Mouse (Mus musculus): ENCODE results near the gene Rufy2.

Gene Rufy2

GRCm38 (mm10) chr10:62980039-62980954 lies at the start of gene Rufy2:
Rufy2 (plus strand) TSS chr10:62980223.
- DNase-seq (ENCODE audit: low spot score), result peak; percentile 88

- no peak for DNase-seq (ENCODE audit: low spot score)
Measured at GRCm38 (mm10) chr10:62932381-62932780, 47.6 kb upstream of the Rufy2 start.

GRCm38 (mm10) chr10:62944975-62945580 lies 34.9 kb upstream of the Rufy2 start:
- no peak for DNase-seq (ENCODE audit: low spot score)

GRCm38 (mm10) chr10:62946738-62947471 lies 33.1 kb upstream of the Rufy2 start, which contains the start of gene Dna2:
Dna2 (plus strand) TSS chr10:62947026.
- DNase-seq (ENCODE audit: low spot score), result peak; percentile 73

GRCm38 (mm10) chr10:62948551-62948950 lies 31.5 kb upstream of the Rufy2 start:
- DNase-seq (ENCODE audit: low spot score), result no peak

- DNase-seq (ENCODE audit: low spot score), result no peak
Measured at GRCm38 (mm10) chr10:62963956-62964355, 16.1 kb upstream of the Rufy2 start.

GRCm38 (mm10) chr10:62965796-62966195 lies 14.2 kb upstream of the Rufy2 start:
- DNase-seq (ENCODE audit: low spot score), result no peak

- DNase-seq (ENCODE audit: low spot score), result no peak
Measured at GRCm38 (mm10) chr10:62966291-62966690, 13.7 kb upstream of the Rufy2 start.

- no peak for DNase-seq (ENCODE audit: low spot score)
Measured at GRCm38 (mm10) chr10:62971821-62972220, 8.2 kb upstream of the Rufy2 start.

GRCm38 (mm10) chr10:62979667-62980038 lies 370 bp upstream of the Rufy2 start:
- DNase-seq (ENCODE audit: low spot score), result no peak

GRCm38 (mm10) chr10:62984072-62984471 lies 4.0 kb downstream of the Rufy2 start:
- peak; percentile 77 for DNase-seq (ENCODE audit: low spot score)

GRCm38 (mm10) chr10:62984495-62984894 lies 4.5 kb downstream of the Rufy2 start:
- no peak for DNase-seq (ENCODE audit: low spot score)

GRCm38 (mm10) chr10:62987341-62987740 lies 7.3 kb downstream of the Rufy2 start:
- DNase-seq (ENCODE audit: low spot score), result peak; percentile 46

GRCm38 (mm10) chr10:62990636-62991035 lies 10.6 kb downstream of the Rufy2 start:
- no peak for DNase-seq (ENCODE audit: low spot score)

GRCm38 (mm10) chr10:62993991-62994390 lies 14.0 kb downstream of the Rufy2 start:
- DNase-seq (ENCODE audit: low spot score), result no peak

- no peak for DNase-seq (ENCODE audit: low spot score)
Measured at GRCm38 (mm10) chr10:63000584-63000983, 20.6 kb downstream of the Rufy2 start.

- no peak for DNase-seq (ENCODE audit: low spot score)
Measured at GRCm38 (mm10) chr10:63003252-63003651, 23.2 kb downstream of the Rufy2 start.

- DNase-seq (ENCODE audit: low spot score), result no peak
Measured at GRCm38 (mm10) chr10:63004556-63004955, 24.5 kb downstream of the Rufy2 start.

GRCm38 (mm10) chr10:63008193-63008592 lies 28.2 kb downstream of the Rufy2 start:
- no peak for DNase-seq (ENCODE audit: low spot score)

- no peak for DNase-seq (ENCODE audit: low spot score)
Measured at GRCm38 (mm10) chr10:63010268-63010667, 30.2 kb downstream of the Rufy2 start.

GRCm38 (mm10) chr10:63011556-63011955 lies 31.5 kb downstream of the Rufy2 start:
- no peak for DNase-seq (ENCODE audit: low spot score)

- no peak for DNase-seq (ENCODE audit: low spot score)
Measured at GRCm38 (mm10) chr10:63013476-63013875, 33.5 kb downstream of the Rufy2 start.

- DNase-seq (ENCODE audit: low spot score), result no peak
Measured at GRCm38 (mm10) chr10:63014168-63014567, 34.1 kb downstream of the Rufy2 start.
